Mouse (Mus musculus) kidney, postnatal 0 days (tissue): ENCODE results near the gene Gna11. TPM values are rescaled to one million over a fixed set of nuclear protein-coding genes. Genes with fewer than 3 reads are reported as not detected.
A peak's percentile ranks its signal among the peaks of the same experiment; 100 is the strongest.

Experiments
- ATAC-seq: fragments of 200-750 bp; cut with Nextera tagmentation; replicated peaks from 2 replicates; pipeline ENCODE4 v1.8.0; 2017; ENCODE audit warnings: low read depth, moderate number of reproducible peaks, moderate TSS enrichment, moderate library complexity; ENCODE audit not compliant: low FRiP score
- DNase-seq: peaks from one replicate; pipeline ENCODE4 v3.0.0-alpha.2; 2016; ENCODE audit warnings: low spot score
- H3K27ac ChIP-seq: fragments of 300-500 bp; sonication (generic); 2 replicates; pipeline ENCODE4 v1.5.1; 2014; ENCODE audit warnings: mild to moderate bottlenecking
- H3K27me3 ChIP-seq: fragments of 300-500 bp; sonication (generic); 2 replicates; pipeline ENCODE4 v1.6.1; 2014; ENCODE audit warnings: low read length, mixed read lengths; ENCODE audit not compliant: insufficient read depth
- H3K36me3 ChIP-seq: fragments of 300-500 bp; sonication (generic); 2 replicates; pipeline ENCODE4 v1.6.1; 2014; ENCODE audit warnings: low read length, mixed read lengths; ENCODE audit not compliant: insufficient read depth
- H3K4me1 ChIP-seq: fragments of 300-500 bp; sonication (generic); replicated peaks from 2 replicates; pipeline ENCODE4 v1.6.1; 2014; ENCODE audit warnings: antibody characterized with exemption, low read length, mixed read lengths; ENCODE audit not compliant: insufficient read depth
- H3K4me2 ChIP-seq: fragments of 300-500 bp; sonication (generic); 2 replicates; pipeline ENCODE4 v1.6.1; 2014; ENCODE audit warnings: mild to moderate bottlenecking, low read length, moderate library complexity, mixed read lengths
- H3K4me3 ChIP-seq: fragments of 300-500 bp; sonication (generic); replicated peaks from 2 replicates; pipeline ENCODE4 v1.5.1; 2014; ENCODE audit warnings: low read depth, low read length
- H3K9ac ChIP-seq: fragments of 300-500 bp; sonication (generic); 2 replicates; pipeline ENCODE4 v1.6.1; 2014; ENCODE audit warnings: low read depth, low read length
- H3K9me3 ChIP-seq: fragments of 300-500 bp; sonication (generic); replicated peaks from 2 replicates; pipeline ENCODE4 v1.6.1; 2016; ENCODE audit warnings: low read length, inconsistent platforms, mixed read lengths
- CTCF ChIP-seq: IDR thresholded peaks from 2 replicates; pipeline ENCODE4 v1.5.1; 2016; ENCODE audit warnings: antibody characterized with exemption, low read depth, mild to moderate bottlenecking, moderate library complexity
- WGBS: fragments of 180-500 bp; shearing (Covaris S2); extraction: QIAGEN DNeasy Blood & Tissue Kit; methylation state at CpG from one replicate; pipeline ENCODE4 v1.1.7; 2014; 5-methylcytosine and 5-hydroxymethylcytosine counted together
- polyA plus RNA-seq: library from polyadenylated mRNA; unstranded; fragments of >200 nt; fragmentation: Nextera tagmentation; extraction: Ambion mirVana; gene quantifications from 2 replicates; pipeline ENCODE4 v1.2.1, GENCODE M21; 2015

Gene Gna11
- polyA plus RNA-seq, 1 experiment from 2014 or later: 69.5 TPM

DNA sequence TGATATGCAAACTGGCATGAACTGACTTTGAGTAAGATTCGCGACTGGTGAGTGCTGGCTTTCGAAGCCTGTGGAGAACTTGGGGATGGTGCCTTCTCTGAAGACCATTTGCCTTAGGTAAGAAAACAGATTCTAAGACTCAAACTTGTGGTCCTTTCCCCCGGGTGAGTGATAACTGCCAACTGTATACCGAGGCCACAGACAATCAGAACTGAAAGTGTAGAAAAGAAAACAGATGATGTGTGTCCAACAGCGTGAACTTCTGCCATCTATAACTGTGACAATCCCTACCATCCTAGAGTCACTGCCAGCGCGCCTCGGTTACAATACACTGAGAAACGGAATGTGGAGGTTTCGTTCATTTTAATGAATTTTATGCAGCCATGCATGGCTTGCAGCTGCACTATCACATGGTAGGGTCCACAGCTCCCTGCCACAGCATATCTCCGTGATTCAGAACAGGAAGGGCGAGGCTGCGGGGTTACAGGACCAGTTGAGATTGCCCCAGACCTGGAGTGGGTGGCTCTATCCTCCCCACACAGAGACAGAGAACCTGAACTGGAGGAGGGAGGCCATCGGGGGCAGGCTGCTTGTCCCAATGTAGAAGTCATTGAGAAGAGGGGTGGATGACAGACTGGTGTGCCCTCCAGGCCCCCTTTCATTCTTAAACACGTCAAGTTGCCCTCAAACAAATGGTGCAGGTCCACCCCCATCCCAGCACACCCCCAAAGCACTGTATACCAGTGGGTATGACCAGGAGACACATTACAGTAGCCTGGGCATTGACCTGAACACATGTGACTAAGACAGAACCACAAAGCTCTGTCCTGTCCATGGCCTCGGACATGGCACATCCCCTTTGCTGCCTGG, 47.4 kb downstream of the Gna11 start:
- H3K4me3 ChIP-seq: no peak overlapping the region
- WGBS: 76% methylated on average over 17 of the region's 17 CpGs

GRCm38 (mm10) chr10:81496969-81497368, 48.0 kb downstream of the Gna11 start:
- Histone ChIP-seq H3K27me3 (no peaks in the 10 kb centered on the region), H3K36me3 (peaks cover 7% of the 10 kb centered on the region; the same call in 1 of the 2 replicates), H3K4me1 (peaks cover 10% of the 10 kb centered on the region; the same call in 1 of the 2 replicates), H3K4me3 (peak overlapping the region; percentile 75), H3K27ac (no peak overlapping the region), H3K4me2 (peak overlapping the region; percentile 55), H3K9ac (no peak overlapping the region), H3K9me3 (no peaks in the 10 kb centered on the region)
- ATAC-seq (no peak), DNase-seq (no peak)
- no peak for TF ChIP-seq CTCF
- WGBS: 30% methylated on average over 4 of the region's 4 CpGs

More for the DNA sequence above, 47.4 kb downstream of the Gna11 start:
- Histone ChIP-seq H3K27me3 (no peaks in the 10 kb centered on the region), H3K4me1 (peaks cover 10% of the 10 kb centered on the region; the same call in 1 of the 2 replicates), H3K9ac (no peak overlapping the region), H3K27ac (no peak overlapping the region), H3K4me2 (peak overlapping the region; percentile 55; the same call in 1 of the 2 replicates), H3K9me3 (no peaks in the 10 kb centered on the region), H3K36me3 (0 out of 2 replicates have a peak, but pooled peaks cover 2% of the 10 kb centered on the region)
- no peak for ATAC-seq
- DNase-seq: no peak
- TF ChIP-seq CTCF: no peak

DNA sequence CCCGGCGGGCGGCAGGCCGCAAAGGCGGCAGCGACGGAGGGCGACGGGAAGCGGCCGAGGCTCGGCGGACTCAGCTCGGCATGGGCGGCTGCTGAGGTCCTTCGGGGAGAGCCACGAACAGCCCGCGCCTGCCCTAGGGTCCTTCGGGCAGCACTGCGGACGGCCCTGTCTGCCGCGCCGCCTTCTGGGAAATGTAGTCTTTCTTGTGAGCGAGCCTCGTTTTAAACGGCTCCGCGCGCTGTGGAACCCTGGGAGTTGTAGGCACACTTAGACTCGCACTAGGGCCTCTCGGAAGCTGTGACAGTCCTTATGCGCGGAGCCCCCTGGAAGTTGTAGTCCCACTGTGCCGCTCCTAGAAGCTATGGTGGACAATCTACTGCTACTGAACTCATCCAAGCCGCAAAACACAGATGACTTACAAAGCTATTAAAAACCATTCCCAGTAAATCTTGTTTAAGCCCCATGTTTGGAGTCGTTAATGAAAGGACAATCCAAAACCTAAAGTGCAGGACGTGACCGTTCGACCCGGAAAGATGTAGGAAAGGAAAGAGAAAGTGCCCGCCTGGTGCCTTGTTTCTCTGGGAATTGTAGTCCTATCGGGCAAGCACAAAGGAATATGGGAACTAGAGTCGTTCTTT, 48.6 kb downstream of the Gna11 start, which contains the start of gene Ncln:
Gene Ncln, minus strand, starts transcription at position 129 of the 638 bp plus-strand sequence.
- Histone ChIP-seq H3K27ac (peak within 1 kb of the TSS; percentile 65; the same call in 1 of the 2 replicates), H3K27me3 (no peaks in the 10 kb centered on the region), H3K4me2 (peak within 1 kb of the TSS; percentile 93), H3K9me3 (no peaks in the 10 kb centered on the region), H3K4me1 (peaks cover 10% of the 10 kb centered on the region; the same call in 1 of the 2 replicates), H3K4me3 (peak within 1 kb of the TSS; percentile 75), H3K9ac (peak within 1 kb of the TSS; percentile 83), H3K36me3 (peaks cover 12% of the 10 kb centered on the region; the same call in 1 of the 2 replicates)
- DNase-seq (peak; percentile 100), ATAC-seq (peak; percentile 96)
- WGBS: under 1% methylated on average over 45 of the region's 45 CpGs
- TF ChIP-seq CTCF: peak; percentile 11; the same call in 1 of the 2 replicates

DNA sequence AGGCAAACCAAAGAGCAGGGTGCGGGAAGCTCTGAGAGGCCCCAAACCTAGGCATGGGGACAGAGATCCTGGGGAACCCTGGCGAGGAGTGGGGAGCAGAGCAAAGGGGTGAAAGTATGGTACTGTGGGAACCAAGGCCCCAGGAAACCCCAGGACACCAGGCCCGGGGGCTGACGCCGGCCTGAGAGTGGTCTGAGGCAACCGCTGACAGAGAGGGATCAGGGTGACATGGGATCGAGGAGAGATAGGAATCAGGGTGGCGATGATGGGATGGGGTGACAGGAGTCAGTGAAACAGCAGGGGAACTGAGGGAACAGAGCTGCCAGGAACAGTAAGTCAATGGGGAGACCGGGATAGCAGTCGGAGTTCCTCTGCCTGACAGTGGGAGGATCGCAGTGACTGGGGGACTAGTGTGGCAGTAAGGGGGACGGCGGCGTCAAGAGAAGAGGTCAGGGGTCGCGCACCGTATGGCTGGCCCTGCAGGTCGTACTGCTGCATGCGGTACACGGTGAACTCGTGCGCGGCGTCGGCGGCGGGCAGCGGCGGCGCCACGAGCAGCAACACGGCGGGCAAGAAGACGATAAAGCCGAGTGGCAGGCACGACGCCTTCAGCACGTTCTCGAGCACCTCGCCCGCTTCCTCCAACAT, 49.2 kb downstream of the Gna11 start:
- DNase-seq: peak; percentile 46
- Histone ChIP-seq H3K9me3 (no peaks in the 10 kb centered on the region), H3K27ac (peak overlapping the region; percentile 61; the same call in 1 of the 2 replicates), H3K9ac (peak overlapping the region; percentile 83), H3K36me3 (peaks cover 18% of the 10 kb centered on the region), H3K4me2 (peak overlapping the region; percentile 93), H3K27me3 (no peaks in the 10 kb centered on the region), H3K4me1 (peaks cover 10% of the 10 kb centered on the region; the same call in 1 of the 2 replicates), H3K4me3 (peak overlapping the region; percentile 75)
- 1% methylated on average over 39 of the region's 41 CpGs for WGBS
- TF ChIP-seq CTCF: no peak
- peak; percentile 14 for ATAC-seq

DNA sequence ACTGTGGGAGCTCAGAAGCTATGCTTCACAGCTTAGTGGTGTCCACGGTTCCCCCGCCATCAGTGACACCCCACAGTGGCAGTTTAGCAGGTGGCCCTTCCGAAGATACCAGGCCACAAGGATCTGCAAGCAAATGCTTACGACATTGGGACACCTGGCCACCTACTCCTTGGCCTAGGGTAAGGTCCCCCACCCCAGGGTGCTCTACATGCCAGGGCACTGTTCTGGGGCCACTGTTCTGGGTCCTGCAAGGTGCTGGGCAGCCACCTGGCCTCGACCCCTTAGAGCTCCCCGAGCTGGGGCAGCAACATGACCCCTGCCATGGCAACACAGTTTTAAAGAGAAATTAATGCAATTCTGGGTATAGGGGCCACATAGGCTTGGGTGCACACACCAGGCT, 49.8 kb downstream of the Gna11 start:
- peak overlapping the region; percentile 83 for H3K9ac ChIP-seq
- no peaks in the 10 kb centered on the region for H3K9me3 ChIP-seq
- H3K27ac ChIP-seq: no peak overlapping the region
- H3K27me3 ChIP-seq: no peaks in the 10 kb centered on the region
- peak overlapping the region; percentile 75 for H3K4me3 ChIP-seq
- no peak for ATAC-seq
- H3K36me3 ChIP-seq: peaks cover 23% of the 10 kb centered on the region
- WGBS: 66% methylated on average over 6 of the region's 6 CpGs
- no peak for TF ChIP-seq CTCF
- H3K4me2 ChIP-seq: peak overlapping the region; percentile 93
- H3K4me1 ChIP-seq: peaks cover 10% of the 10 kb centered on the region; the same call in 1 of the 2 replicates
- no peak for DNase-seq
